Mouse (Mus musculus) liver, embryonic 14.5 days (tissue): Measurements from ENCODE around the gene Bcl7c. TPM values are rescaled to one million over a fixed set of nuclear protein-coding genes. Genes with fewer than 3 reads are reported as not detected.
"Not testable (repeated sequence)": the region's sequence is repeated elsewhere in the genome, so short reads cannot be mapped to it uniquely, and the experiment has no call there.

Experiments used
- ATAC-seq: fragments of 200-750 bp; cut with Nextera tagmentation; 2 replicates; pipeline ENCODE4 v1.8.0; 2017; ENCODE audit warnings: moderate number of reproducible peaks, mild to moderate bottlenecking, moderate library complexity; ENCODE audit not compliant: insufficient read depth
- DNase-seq, 3 experiments: peaks; one replicate each; pipeline ENCODE4 v3.0.0-alpha.2; 2012 to 2013; ENCODE audit warnings: low read depth in 3 of 3, low spot score in 3 of 3
- H3K27ac ChIP-seq: fragments of 300-500 bp; sonication (generic); 2 replicates; pipeline ENCODE4 v1.5.1; 2014; ENCODE audit warnings: moderate library complexity, mild to moderate bottlenecking, control low read depth, inconsistent platforms
- H3K27me3 ChIP-seq: fragments of 300-500 bp; sonication (generic); 2 replicates; pipeline ENCODE4 v1.6.1; 2014; ENCODE audit warnings: mild to moderate bottlenecking, low read length, moderate library complexity; ENCODE audit not compliant: control insufficient read depth, insufficient read depth
- H3K36me3 ChIP-seq: fragments of 300-500 bp; sonication (generic); replicated peaks from 2 replicates; pipeline ENCODE4 v1.6.1; 2014; ENCODE audit warnings: low read depth; ENCODE audit not compliant: control insufficient read depth, insufficient read depth
- H3K4me1 ChIP-seq, 2 experiments: fragments of 200-500 bp in 1 of 2; fragments of 300-500 bp in 1 of 2; sonication (generic) in 1 of 2; replicated peaks; 2 replicates each; pipeline ENCODE4 v1.6.1; 2012 to 2014; ENCODE audit warnings: antibody characterized with exemption in 1 of 2, inconsistent platforms in 1 of 2, low read length in 1 of 2; ENCODE audit not compliant: control insufficient read depth in 2 of 2, insufficient read depth in 2 of 2
- H3K4me2 ChIP-seq: fragments of 300-500 bp; sonication (generic); 2 replicates; pipeline ENCODE4 v1.6.1; 2014; ENCODE audit warnings: low read depth, mild to moderate bottlenecking, control low read depth, moderate library complexity
- H3K4me3 ChIP-seq, 2 experiments: fragments of 200-500 bp in 1 of 2; fragments of 300-500 bp in 1 of 2; sonication (generic) in 1 of 2; 2 replicates each; pipeline ENCODE4 v1.5.1; 2012 to 2014; ENCODE audit warnings: low read depth in 2 of 2, low read length in 2 of 2, mild to moderate bottlenecking in 2 of 2, control low read depth in 1 of 2, inconsistent platforms in 1 of 2, moderate library complexity in 1 of 2; ENCODE audit not compliant: insufficient read depth in 1 of 2
- H3K9ac ChIP-seq: fragments of 300-500 bp; sonication (generic); replicated peaks from 2 replicates; pipeline ENCODE4 v1.6.1; 2014; ENCODE audit warnings: mild to moderate bottlenecking, control low read depth, moderate library complexity
- H3K9me3 ChIP-seq: fragments of 300-500 bp; sonication (generic); 2 replicates; pipeline ENCODE4 v1.6.1; 2016; ENCODE audit warnings: low read length, mixed read lengths; ENCODE audit not compliant: control insufficient read depth
- CTCF ChIP-seq: IDR thresholded peaks from 2 replicates; pipeline ENCODE4 v1.5.1; 2016; ENCODE audit warnings: antibody characterized with exemption, low read depth, control low read depth
- EP300 ChIP-seq: IDR thresholded peaks from 2 replicates; pipeline ENCODE4 v1.6.1; 2016; ENCODE audit warnings: antibody characterized with exemption, low read depth
- WGBS: fragments of 180-500 bp; shearing (Covaris S2); extraction: QIAGEN DNeasy Blood & Tissue Kit; methylation state at CpG from one replicate; pipeline ENCODE4 v1.1.7; 2014; ENCODE audit not compliant: insufficient replicate concordance; 5-methylcytosine and 5-hydroxymethylcytosine counted together
- polyA plus RNA-seq, 2 experiments: library from polyadenylated mRNA; depleted of rRNA in 1 of 2; stranded (reverse) in 1 of 2; unstranded in 1 of 2; fragments of >200 nt; fragmentation: Nextera tagmentation in 1 of 2; extraction: Ambion mirVana in 1 of 2; gene quantifications; 2 replicates each; pipeline versions ENCODE4 v1.2.1 to v1.2.3; 2012 to 2014

The Bcl7c gene
- polyA plus RNA-seq, 2 experiments, result 12.5 to 21.7 TPM

DNA sequence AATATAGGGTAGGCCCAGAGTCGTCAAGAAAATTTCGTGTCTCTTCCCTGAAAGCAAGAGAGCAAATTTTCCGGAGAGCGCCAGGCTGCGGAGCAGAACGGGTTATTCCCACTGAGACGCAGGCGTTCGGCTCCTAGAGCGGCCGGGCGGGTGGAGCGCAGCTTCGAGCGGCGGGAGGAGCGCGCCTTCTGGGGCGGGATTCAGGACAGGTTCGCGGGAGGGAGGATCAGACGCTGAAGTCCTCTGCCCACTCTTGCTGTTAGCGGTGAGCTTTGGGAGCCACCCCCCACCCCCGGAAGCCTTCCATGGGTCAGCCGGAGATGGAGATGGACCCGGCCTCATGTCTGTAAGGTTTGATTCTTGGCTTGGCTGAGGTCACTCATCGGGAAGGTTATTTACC is 71.8 kb downstream of the Bcl7c start:
- ATAC-seq (no peak), DNase-seq (no peak)
- Histone ChIP-seq H3K4me1 (no peaks in the 10 kb centered on the region), H3K27ac (no peak overlapping the region), H3K9ac (no peak overlapping the region), H3K4me2 (peak overlapping the region; percentile 47), H3K36me3 (no peaks in the 10 kb centered on the region), H3K9me3 (no peaks in the 10 kb centered on the region), H3K27me3 (peaks cover 28% of the 10 kb centered on the region), H3K4me3 (peak overlapping the region; percentile 31 to 50)
- TF ChIP-seq CTCF (no peak), EP300 (no peak)
- 2% methylated on average over 27 of the region's 27 CpGs for WGBS

DNA sequence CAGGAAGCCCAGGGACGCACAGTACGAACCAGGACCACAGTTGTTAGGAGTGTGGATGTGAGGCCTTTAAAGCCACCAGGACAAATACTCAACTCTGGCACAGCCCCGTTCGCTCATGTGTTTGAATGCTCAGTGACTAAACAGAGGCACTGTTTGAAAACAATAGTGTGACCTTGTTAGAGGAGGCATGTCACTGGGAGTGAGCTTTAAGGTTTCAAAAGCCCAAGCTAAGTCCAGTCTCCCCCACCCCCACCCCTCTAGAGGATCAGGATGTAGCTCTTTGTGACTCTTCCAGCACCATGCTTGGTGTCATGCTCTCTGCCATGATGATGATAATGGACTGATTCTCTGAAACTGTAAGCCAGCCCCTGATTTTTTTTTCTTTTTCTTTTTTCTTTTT is 77.3 kb downstream of the Bcl7c start:
- 71% methylated on average over 4 of the region's 4 CpGs for WGBS
- H3K4me3 ChIP-seq, result no peak overlapping the region
- peaks cover 9% of the 10 kb centered on the region for H3K27me3 ChIP-seq
- no peak overlapping the region for H3K4me2 ChIP-seq
- ATAC-seq (no peak), DNase-seq (no peak)
- no peaks in the 10 kb centered on the region for H3K9me3 ChIP-seq
- H3K27ac ChIP-seq, result no peak overlapping the region
- no peaks in the 10 kb centered on the region for H3K36me3 ChIP-seq
- peaks cover 11 to 17% of the 10 kb centered on the region in 2 experiments for H3K4me1 ChIP-seq
- TF ChIP-seq CTCF (no peak), EP300 (no peak)
- no peak overlapping the region for H3K9ac ChIP-seq

- H3K27me3 ChIP-seq, result no peaks in the 10 kb centered on the region
- H3K36me3 ChIP-seq, result no peaks in the 10 kb centered on the region
- H3K4me3 ChIP-seq, result no peak overlapping the region
- 63% methylated on average over 5 of the region's 5 CpGs for WGBS
- no peak overlapping the region for H3K27ac ChIP-seq
- ATAC-seq (no peak), DNase-seq (no peak)
- H3K4me2 ChIP-seq, result no peak overlapping the region
- H3K9ac ChIP-seq, result no peak overlapping the region
- H3K4me1 ChIP-seq, result peaks cover 15 to 22% of the 10 kb centered on the region in 2 experiments
- H3K9me3 ChIP-seq, result no peaks in the 10 kb centered on the region
- TF ChIP-seq EP300 (no peak), CTCF (no peak)
These were observed 80.1 kb downstream of the Bcl7c start for GRCm38 (mm10) chr7:127628646-127629045.

DNA sequence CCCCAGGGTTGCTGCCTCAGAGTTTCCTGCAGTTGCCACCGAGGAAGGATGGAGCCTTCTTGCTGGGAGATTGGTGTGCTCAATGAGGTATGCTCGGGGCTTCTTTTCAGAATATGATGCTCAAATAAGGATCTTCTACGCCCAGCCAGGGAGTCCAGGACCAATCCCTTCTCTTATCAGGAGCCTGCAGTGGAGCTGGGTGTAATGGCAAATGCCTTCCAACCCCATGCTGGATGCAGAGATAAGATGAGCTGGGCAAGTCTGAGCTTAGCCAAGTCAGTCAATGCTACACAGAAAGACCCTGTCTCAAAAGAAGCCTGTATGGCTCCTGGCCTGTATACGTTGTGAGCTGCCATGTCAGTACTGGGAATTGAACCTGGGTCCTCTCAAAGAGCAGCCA is 82.3 kb downstream of the Bcl7c start:
- peak overlapping the region; percentile 66 for H3K27ac ChIP-seq

GRCm38 (mm10) chr7:127626039-127626438 is 82.7 kb downstream of the Bcl7c start:
- Histone ChIP-seq H3K9ac (no peak overlapping the region), H3K4me3 (peak overlapping the region; percentile 2 to 38), H3K36me3 (no peaks in the 10 kb centered on the region), H3K9me3 (no peaks in the 10 kb centered on the region), H3K4me1 (peaks cover 15 to 22% of the 10 kb centered on the region in 2 experiments), H3K27me3 (no peaks in the 10 kb centered on the region), H3K4me2 (peak overlapping the region; percentile 47), H3K27ac (peak overlapping the region; percentile 37)
- 87% methylated on average over 7 of the region's 7 CpGs for WGBS
- no peak for TF ChIP-seq EP300
- TF ChIP-seq CTCF, result no peak
- DNase-seq (no peak), ATAC-seq (peak; percentile 36; the same call in 1 of the 2 replicates)

More for the DNA sequence above, 82.3 kb downstream of the Bcl7c start:
- WGBS, result 10% methylated on average over 4 of the region's 4 CpGs
- peak overlapping the region; percentile 47 for H3K4me2 ChIP-seq
- H3K27me3 ChIP-seq, result no peaks in the 10 kb centered on the region
- ATAC-seq (peak; percentile 100), DNase-seq (peak; percentile 78 to 85 (median 78))
- TF ChIP-seq CTCF, result no peak
- peak; percentile 94 for TF ChIP-seq EP300
- H3K36me3 ChIP-seq, result no peaks in the 10 kb centered on the region
- H3K9ac ChIP-seq, result peak overlapping the region; percentile 13; the same call in 1 of the 2 replicates
- no peaks in the 10 kb centered on the region for H3K9me3 ChIP-seq
- peaks cover 15 to 22% of the 10 kb centered on the region in 2 experiments for H3K4me1 ChIP-seq
- H3K4me3 ChIP-seq, result peak overlapping the region; percentile 2 to 38

- not testable (repeated sequence) for H3K4me3 ChIP-seq, H3K9ac ChIP-seq, H3K27me3 ChIP-seq, H3K4me1 ChIP-seq, H3K36me3 ChIP-seq, H3K9me3 ChIP-seq, DNase-seq, ATAC-seq, H3K4me2 ChIP-seq, H3K27ac ChIP-seq
- 88% methylated on average over 7 of the region's 8 CpGs for WGBS
These were observed 90.3 kb downstream of the Bcl7c start for GRCm38 (mm10) chr7:127618402-127618801.
